Mouse (Mus musculus): ENCODE data around the gene Nog.

GRCm38 (mm10) chr11:89340238-89340637, 38.1 kb upstream of the Nog start:
- TF ChIP-seq E2F4 (IDR thresholded peaks at IDR 0.05; ENCODE audit: borderline replicate concordance, low read depth, low read length) (no peak), USF2 (IDR thresholded peaks at IDR 0.05; ENCODE audit: borderline replicate concordance in 1 of 2, insufficient read depth in 1 of 2, low read depth in 1 of 2, low read length in 2 of 2) (no peak), CTCF (IDR thresholded peaks at IDR 0.05 in 2 of 3, conservative IDR thresholded peaks at IDR 0.05 in 1 of 3; ENCODE audit: control insufficient read depth in 1 of 3, insufficient read depth in 1 of 3, low read depth in 2 of 3, low read length in 3 of 3, poor library complexity in 1 of 3, severe bottlenecking in 1 of 3) (no peak), TCF12 (IDR thresholded peaks at IDR 0.05; ENCODE audit: low read depth, low read length) (no peak), MXI1 (IDR thresholded peaks at IDR 0.05; ENCODE audit: low read depth, low read length) (no peak), MEF2A (IDR thresholded peaks at IDR 0.05; ENCODE audit: extremely low read depth, insufficient replicate concordance, low read depth, low read length, poor library complexity, severe bottlenecking) (no peak), TAL1 (IDR thresholded peaks at IDR 0.05; ENCODE audit: low read length) (no peak), POLR2A (IDR thresholded peaks at IDR 0.05; ENCODE audit: control insufficient read depth in 1 of 2, insufficient read depth in 1 of 2, low read depth in 1 of 2, low read length in 2 of 2, poor library complexity in 1 of 2) (no peak), ZC3H11A (IDR thresholded peaks at IDR 0.05; ENCODE audit: low read depth, low read length) (no peak), MAFK (IDR thresholded peaks at IDR 0.05; ENCODE audit: borderline replicate concordance, low read depth, low read length) (no peak), UBTF (IDR thresholded peaks at IDR 0.05; ENCODE audit: borderline replicate concordance, insufficient read depth, low read depth, low read length) (no peak)

Measured in MEL (cell line).